Mouse (Mus musculus) heart, embryonic 13.5 days (tissue): ENCODE measurements at regions not wholly inside any gene's neighbourhood (a gene's known extent, or its start where the extent isn't known, plus 50 kb on each side); places are given as distances from the start of the nearest gene placed in this dataset.
A peak's percentile ranks its signal among the peaks of the same experiment; 100 is the strongest.

Experiments
- ATAC-seq: fragments of 200-750 bp; cut with Nextera tagmentation; 2 replicates; pipeline ENCODE4 v1.8.0; 2017; ENCODE audit warnings: moderate TSS enrichment; ENCODE audit not compliant: insufficient number of reproducible peaks, low FRiP score, low TSS enrichment; ENCODE audit errors: extremely low read depth
- H3K27ac ChIP-seq: fragments of 300-500 bp; sonication (generic); replicated peaks from 2 replicates; pipeline ENCODE4 v1.5.1; 2015; ENCODE audit warnings: moderate library complexity, mild to moderate bottlenecking, inconsistent platforms
- H3K27me3 ChIP-seq: fragments of 300-500 bp; sonication (generic); replicated peaks from 2 replicates; pipeline ENCODE4 v1.6.1; 2015; ENCODE audit warnings: mild to moderate bottlenecking, inconsistent platforms
- H3K36me3 ChIP-seq: fragments of 300-500 bp; sonication (generic); 2 replicates; pipeline ENCODE4 v1.6.1; 2015; ENCODE audit warnings: mild to moderate bottlenecking, inconsistent platforms
- H3K4me1 ChIP-seq: fragments of 300-500 bp; sonication (generic); 2 replicates; pipeline ENCODE4 v1.6.1; 2015; ENCODE audit warnings: inconsistent platforms
- H3K4me2 ChIP-seq: fragments of 300-500 bp; sonication (generic); 2 replicates; pipeline ENCODE4 v1.6.1; 2015; ENCODE audit warnings: inconsistent platforms, mild to moderate bottlenecking, moderate library complexity
- H3K4me3 ChIP-seq: fragments of 300-500 bp; sonication (generic); 2 replicates; pipeline ENCODE4 v1.5.1; 2015; ENCODE audit warnings: moderate library complexity, mild to moderate bottlenecking, inconsistent platforms
- H3K9ac ChIP-seq: fragments of 300-500 bp; sonication (generic); 2 replicates; pipeline ENCODE4 v1.6.1; 2015; ENCODE audit warnings: inconsistent platforms, mild to moderate bottlenecking, moderate library complexity
- H3K9me3 ChIP-seq: fragments of 300-500 bp; sonication (generic); 2 replicates; pipeline ENCODE4 v1.6.1; 2016; ENCODE audit warnings: inconsistent platforms
- WGBS: fragments of 180-500 bp; shearing (Covaris S2); methylation state at CpG from one replicate; pipeline ENCODE4 v1.1.7; 2015; ENCODE audit warnings: mixed read lengths; 5-methylcytosine and 5-hydroxymethylcytosine counted together

DNA sequence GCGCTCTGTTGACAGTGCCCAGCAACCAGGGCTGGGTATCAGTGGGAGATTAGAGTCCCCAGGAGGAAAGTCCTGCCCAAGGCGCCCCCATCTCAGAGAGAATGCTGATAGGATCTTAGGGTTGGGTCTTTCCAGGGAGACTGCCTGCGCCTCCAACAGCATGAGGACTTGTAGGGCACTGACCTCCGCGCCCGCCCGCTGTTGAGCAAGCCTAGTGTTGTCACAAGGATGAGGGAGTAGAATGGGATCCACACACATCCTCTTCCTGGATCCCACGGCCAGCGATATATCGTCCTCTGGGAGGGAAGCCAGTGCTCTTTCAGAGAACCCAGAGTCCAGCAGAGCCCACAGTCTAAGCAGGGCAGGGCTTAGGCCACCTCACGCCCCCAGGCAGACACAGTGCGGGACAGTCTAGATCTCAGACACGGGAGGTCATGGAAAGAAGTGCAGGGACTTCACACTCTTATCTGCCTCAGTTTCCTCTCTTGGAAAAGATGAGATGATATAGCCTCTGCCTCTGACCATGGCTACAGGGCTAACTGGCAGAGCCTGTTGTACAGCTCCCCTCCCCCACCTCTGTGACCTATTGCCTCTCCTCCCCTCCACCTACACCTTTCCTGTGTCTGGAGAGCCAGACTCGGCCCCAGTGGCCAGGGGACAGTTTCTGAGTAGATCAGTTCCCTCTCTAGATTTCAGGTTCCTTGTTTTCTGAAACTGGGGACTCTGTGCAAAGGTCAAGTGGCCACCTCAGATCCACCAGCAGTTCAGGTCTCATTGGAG is 52.0 kb upstream of the Dusp5 start:
- H3K27ac ChIP-seq: no peak overlapping the region
- no peaks in the 10 kb centered on the region for H3K9me3 ChIP-seq
- no peak overlapping the region for H3K9ac ChIP-seq
- no peak overlapping the region for H3K4me2 ChIP-seq
- WGBS: 52% methylated on average over 14 of the region's 14 CpGs
- H3K27me3 ChIP-seq: no peaks in the 10 kb centered on the region
- ATAC-seq: no peak
- H3K4me1 ChIP-seq: peaks cover 11% of the 10 kb centered on the region
- no peak overlapping the region for H3K4me3 ChIP-seq
- no peaks in the 10 kb centered on the region for H3K36me3 ChIP-seq

- H3K27ac ChIP-seq: no peak overlapping the region
- H3K36me3 ChIP-seq: no peaks in the 10 kb centered on the region
- no peaks in the 10 kb centered on the region for H3K4me1 ChIP-seq
- H3K4me2 ChIP-seq: no peak overlapping the region
- H3K4me3 ChIP-seq: no peak overlapping the region
- WGBS: 47% methylated on average over 7 of the region's 7 CpGs
- H3K9me3 ChIP-seq: peaks cover 12% of the 10 kb centered on the region; the same call in 1 of the 2 replicates
- H3K27me3 ChIP-seq: no peaks in the 10 kb centered on the region
- H3K9ac ChIP-seq: no peak overlapping the region
- ATAC-seq: no peak
Measured at GRCm38 (mm10) chr19:53469256-53469655, 59.7 kb upstream of the Dusp5 start.

DNA sequence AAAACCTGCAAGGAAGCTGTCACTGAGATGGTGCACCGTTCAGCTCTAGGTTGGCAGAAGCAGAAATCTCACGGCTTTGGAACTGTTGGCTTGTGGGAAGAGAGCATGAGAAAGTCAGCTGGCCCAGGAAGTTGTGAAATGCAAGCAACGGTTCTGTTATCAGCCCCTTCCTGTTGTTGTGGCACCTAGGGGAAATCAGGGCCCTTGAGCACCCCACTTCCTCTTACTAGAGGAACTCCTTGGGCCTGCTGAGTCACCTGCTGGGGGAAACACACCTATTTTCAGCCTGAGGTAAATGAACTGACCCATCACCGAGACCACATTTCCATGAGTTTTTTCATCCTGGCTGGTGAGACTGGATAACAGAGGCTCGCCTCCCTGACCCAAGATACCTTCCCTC is 64.2 kb upstream of the Dusp5 start:
- Histone ChIP-seq H3K4me1 (peaks cover 23% of the 10 kb centered on the region), H3K4me3 (no peak overlapping the region), H3K4me2 (no peak overlapping the region), H3K27me3 (peaks cover 11% of the 10 kb centered on the region), H3K9ac (no peak overlapping the region), H3K27ac (no peak overlapping the region), H3K36me3 (no peaks in the 10 kb centered on the region), H3K9me3 (peaks cover 12% of the 10 kb centered on the region; the same call in 1 of the 2 replicates)
- ATAC-seq: no peak
- WGBS: 57% methylated on average over 5 of the region's 5 CpGs

GRCm38 (mm10) chr19:53464135-53464534 is 64.8 kb upstream of the Dusp5 start:
- H3K4me2 ChIP-seq: no peak overlapping the region
- peaks cover 29% of the 10 kb centered on the region for H3K4me1 ChIP-seq
- ATAC-seq: no peak
- 61% methylated on average over 3 of the region's 3 CpGs for WGBS
- H3K36me3 ChIP-seq: no peaks in the 10 kb centered on the region
- peaks cover 13% of the 10 kb centered on the region for H3K27me3 ChIP-seq
- H3K27ac ChIP-seq: no peak overlapping the region
- peaks cover 12% of the 10 kb centered on the region; the same call in 1 of the 2 replicates for H3K9me3 ChIP-seq
- no peak overlapping the region for H3K4me3 ChIP-seq
- H3K9ac ChIP-seq: no peak overlapping the region

- no peak for ATAC-seq
- Histone ChIP-seq H3K36me3 (no peaks in the 10 kb centered on the region), H3K9me3 (peaks cover 2% of the 10 kb centered on the region; the same call in 1 of the 2 replicates), H3K4me3 (no peak overlapping the region), H3K27me3 (peaks cover 26% of the 10 kb centered on the region), H3K4me1 (peaks cover 36% of the 10 kb centered on the region), H3K4me2 (peak overlapping the region; percentile 48; the same call in 1 of the 2 replicates), H3K27ac (peak overlapping the region; percentile 9; the same call in 1 of the 2 replicates), H3K9ac (0 out of 2 replicates have a peak overlapping the region, but pooled peaks have one; percentile 19)
- 64% methylated on average over 17 of the region's 17 CpGs for WGBS
Measured at GRCm38 (mm10) chr19:53461025-53462015, 67.6 kb upstream of the Dusp5 start.

GRCm38 (mm10) chr19:53460312-53461024 is 68.4 kb upstream of the Dusp5 start:
- Histone ChIP-seq H3K36me3 (no peaks in the 10 kb centered on the region), H3K27me3 (peaks cover 26% of the 10 kb centered on the region), H3K4me2 (peak overlapping the region; percentile 48), H3K9me3 (no peaks in the 10 kb centered on the region), H3K4me3 (no peak overlapping the region), H3K27ac (no peak overlapping the region), H3K9ac (0 out of 2 replicates have a peak overlapping the region, but pooled peaks have one; percentile 19), H3K4me1 (peaks cover 36% of the 10 kb centered on the region)
- WGBS: 13% methylated on average over 19 of the region's 19 CpGs
- ATAC-seq: no peak

DNA sequence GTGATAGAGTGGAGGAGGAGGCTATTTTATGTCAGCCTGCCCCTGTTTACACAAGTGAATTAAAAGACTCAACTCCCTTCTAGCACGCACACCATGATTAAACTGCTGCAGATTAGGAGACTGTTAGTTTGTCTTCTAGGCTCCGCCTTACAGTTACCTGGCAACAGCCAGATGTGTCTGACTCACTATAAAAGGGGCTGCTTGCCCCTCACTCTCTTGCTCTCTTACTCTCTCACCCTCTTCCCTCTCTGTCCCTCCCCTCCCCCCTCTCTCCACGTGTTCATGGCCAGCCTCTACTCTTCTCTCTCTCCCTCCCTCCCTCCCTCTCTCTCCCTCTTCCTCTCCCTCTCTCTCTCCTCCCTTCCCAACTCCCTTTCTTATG is 69.0 kb upstream of the Smndc1 start:
- Histone ChIP-seq H3K4me3 (no peak overlapping the region), H3K27me3 (peaks cover 26% of the 10 kb centered on the region), H3K9ac (no peak overlapping the region), H3K4me1 (peaks cover 38% of the 10 kb centered on the region), H3K9me3 (no peaks in the 10 kb centered on the region), H3K4me2 (no peak overlapping the region), H3K36me3 (no peaks in the 10 kb centered on the region), H3K27ac (no peak overlapping the region)
- ATAC-seq: no peak
- 35% methylated on average over 3 of the region's 3 CpGs for WGBS

- Histone ChIP-seq H3K9me3 (no peaks in the 10 kb centered on the region), H3K4me3 (no peak overlapping the region), H3K27me3 (peaks cover 26% of the 10 kb centered on the region), H3K4me1 (peaks cover 43% of the 10 kb centered on the region), H3K27ac (no peak overlapping the region), H3K9ac (no peak overlapping the region), H3K4me2 (no peak overlapping the region), H3K36me3 (no peaks in the 10 kb centered on the region)
- no peak for ATAC-seq
- 34% methylated on average over 10 of the region's 10 CpGs for WGBS
Measured at GRCm38 (mm10) chr19:53458770-53459406, 68.5 kb upstream of the Smndc1 start.

DNA sequence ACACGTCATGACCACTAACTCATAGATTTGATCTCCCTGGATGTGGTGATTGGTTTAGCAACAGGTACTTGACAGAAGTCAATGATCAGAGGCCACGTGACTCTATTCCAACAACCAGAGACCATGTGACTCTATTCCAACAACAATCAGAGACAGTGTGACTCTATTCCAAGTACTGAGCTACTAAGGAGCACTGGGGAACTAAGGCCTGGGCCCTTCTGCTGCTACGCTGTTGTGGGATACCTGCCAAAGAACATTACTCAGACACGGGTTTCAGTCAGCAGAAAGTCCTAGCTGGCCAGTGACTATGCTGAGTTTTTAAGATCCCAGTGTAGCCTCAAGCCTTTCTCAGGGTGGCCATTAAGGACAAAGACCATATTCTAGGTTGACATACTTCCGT is 66.3 kb upstream of the Smndc1 start:
- H3K27ac ChIP-seq: no peak overlapping the region
- no peak overlapping the region for H3K4me3 ChIP-seq
- H3K36me3 ChIP-seq: no peaks in the 10 kb centered on the region
- no peaks in the 10 kb centered on the region for H3K9me3 ChIP-seq
- no peak for ATAC-seq
- no peak overlapping the region for H3K4me2 ChIP-seq
- H3K27me3 ChIP-seq: peaks cover 26% of the 10 kb centered on the region
- no peak overlapping the region for H3K9ac ChIP-seq
- 77% methylated on average over 5 of the region's 5 CpGs for WGBS
- H3K4me1 ChIP-seq: peaks cover 58% of the 10 kb centered on the region

DNA sequence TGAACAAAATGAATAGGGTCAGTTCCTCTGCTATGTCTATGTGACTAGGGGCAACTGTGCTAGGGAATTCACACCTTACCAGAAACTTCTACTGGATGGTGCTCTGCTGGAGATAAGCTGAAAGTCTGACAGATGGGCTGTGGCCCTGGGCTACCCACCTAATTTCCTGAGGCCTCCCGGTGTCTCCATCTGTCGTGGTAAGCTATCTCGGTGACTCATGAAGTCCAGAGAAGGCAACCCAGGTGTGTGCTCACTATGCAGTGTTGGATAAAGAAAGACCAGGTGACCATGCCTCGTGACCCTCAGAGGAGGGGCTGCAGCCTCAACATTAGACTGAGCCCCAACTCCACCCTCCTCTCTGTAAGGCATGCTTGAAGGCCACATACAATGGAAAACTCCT is 64.2 kb upstream of the Smndc1 start:
- Histone ChIP-seq H3K9me3 (no peaks in the 10 kb centered on the region), H3K27ac (no peak overlapping the region), H3K4me2 (no peak overlapping the region), H3K4me3 (no peak overlapping the region), H3K4me1 (peaks cover 51% of the 10 kb centered on the region), H3K27me3 (peaks cover 15% of the 10 kb centered on the region; the same call in 1 of the 2 replicates), H3K9ac (no peak overlapping the region), H3K36me3 (no peaks in the 10 kb centered on the region)
- 70% methylated on average over 4 of the region's 4 CpGs for WGBS
- no peak for ATAC-seq
